Mouse (Mus musculus) hindbrain, embryonic 14.5 days (tissue): ENCODE results near the gene Btbd35f5. TPM values are rescaled to one million over a fixed set of nuclear protein-coding genes. Genes with fewer than 3 reads are reported as not detected.
"Not testable (repeated sequence)": the region's sequence is repeated elsewhere in the genome, so short reads cannot be mapped to it uniquely, and the experiment has no call there.

Source experiments
- ATAC-seq: fragments of 200-750 bp; cut with Nextera tagmentation; 2 replicates; pipeline ENCODE4 v1.8.0; 2017; ENCODE audit warnings: moderate number of reproducible peaks, mild to moderate bottlenecking, moderate TSS enrichment, moderate library complexity; ENCODE audit not compliant: low FRiP score
- DNase-seq: peaks from one replicate; pipeline ENCODE4 v3.0.0-alpha.2; 2015; ENCODE audit warnings: low spot score
- H3K27ac ChIP-seq: fragments of 300-500 bp; sonication (generic); 2 replicates; pipeline ENCODE4 v1.5.1; 2014; ENCODE audit warnings: mild to moderate bottlenecking, moderate library complexity
- H3K27me3 ChIP-seq: fragments of 300-500 bp; sonication (generic); 2 replicates; pipeline ENCODE4 v1.6.1; 2014; ENCODE audit warnings: mild to moderate bottlenecking, low read length, mixed read lengths; ENCODE audit not compliant: control insufficient read depth, insufficient read depth
- H3K36me3 ChIP-seq: fragments of 300-500 bp; sonication (generic); replicated peaks from 2 replicates; pipeline ENCODE4 v1.6.1; 2014; ENCODE audit not compliant: control insufficient read depth, insufficient read depth
- H3K4me1 ChIP-seq: fragments of 300-500 bp; sonication (generic); replicated peaks from 2 replicates; pipeline ENCODE4 v1.6.1; 2014; ENCODE audit warnings: antibody characterized with exemption, low read length, mixed read lengths; ENCODE audit not compliant: control insufficient read depth, insufficient read depth
- H3K4me2 ChIP-seq: fragments of 300-500 bp; sonication (generic); replicated peaks from 2 replicates; pipeline ENCODE4 v1.6.1; 2014; ENCODE audit warnings: mild to moderate bottlenecking, moderate library complexity
- H3K4me3 ChIP-seq: fragments of 300-500 bp; sonication (generic); replicated peaks from 2 replicates; pipeline ENCODE4 v1.5.1; 2014; ENCODE audit warnings: mild to moderate bottlenecking, low read length
- H3K9ac ChIP-seq: fragments of 300-500 bp; sonication (generic); 2 replicates; pipeline ENCODE4 v1.6.1; 2014
- H3K9me3 ChIP-seq: fragments of 300-500 bp; sonication (generic); 2 replicates; pipeline ENCODE4 v1.6.1; 2016; ENCODE audit warnings: low read length; ENCODE audit not compliant: control insufficient read depth
- WGBS: fragments of 180-500 bp; shearing (Covaris S2); extraction: QIAGEN DNeasy Blood & Tissue Kit; methylation state at CpG from one replicate; pipeline ENCODE4 v1.1.7; 2014; 5-methylcytosine and 5-hydroxymethylcytosine counted together
- polyA plus RNA-seq: library from polyadenylated mRNA; unstranded; fragments of >200 nt; fragmentation: Nextera tagmentation; extraction: Ambion mirVana; gene quantifications from 2 replicates; pipeline ENCODE4 v1.2.1, GENCODE M21; 2014

The Btbd35f5 gene
- polyA plus RNA-seq = not detected in 2 replicates

DNA sequence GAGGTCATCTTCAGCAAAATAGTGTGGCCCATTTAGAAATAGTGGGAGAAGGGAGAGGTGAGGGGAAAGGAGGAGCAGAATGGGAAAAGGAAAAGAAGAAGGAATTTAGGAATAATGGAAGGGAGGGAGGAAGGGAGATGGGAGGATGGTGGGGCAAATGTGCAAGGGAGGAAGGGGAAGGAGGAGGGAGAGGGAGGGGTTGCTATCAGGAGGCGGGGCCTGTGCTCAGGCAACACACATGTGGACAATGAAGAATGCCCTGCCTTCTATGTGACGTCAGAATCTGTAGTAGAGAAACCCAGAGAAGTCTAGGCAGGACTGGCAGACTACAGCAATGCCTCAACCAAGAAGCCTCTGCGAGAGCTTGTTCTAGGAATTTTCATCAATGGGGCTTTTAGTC lies at the start of gene Btbd35f5:
Gene Btbd35f5, plus strand, starts transcription at position 301 of the 400 bp plus-strand sequence.
- not testable (repeated sequence) for H3K4me2 ChIP-seq, ATAC-seq, H3K4me1 ChIP-seq, H3K27me3 ChIP-seq, H3K9me3 ChIP-seq, H3K36me3 ChIP-seq, DNase-seq, H3K27ac ChIP-seq, H3K9ac ChIP-seq, H3K4me3 ChIP-seq
- no CpG with 5 or more reads among the region's 3 CpGs for WGBS

DNA sequence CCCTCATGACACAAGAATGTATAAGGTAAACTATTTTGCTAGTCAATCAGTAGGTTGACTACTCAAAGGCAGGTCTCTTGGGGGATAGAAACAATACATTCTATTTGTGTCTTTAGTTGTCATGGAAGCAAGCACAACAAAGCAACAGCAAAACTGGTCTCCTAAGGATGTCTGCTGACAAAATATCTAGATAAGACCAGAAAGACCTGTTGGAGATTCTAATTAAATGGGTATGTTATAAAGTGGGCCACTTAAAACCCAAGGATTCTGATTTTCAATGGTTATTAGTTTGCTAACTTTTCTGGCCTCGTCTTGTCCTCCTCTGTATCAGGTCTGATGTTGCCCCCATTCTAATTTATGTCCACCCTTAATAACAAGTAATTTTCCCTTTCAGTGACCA lies 32.2 kb upstream of the Btbd35f5 start, which contains the start of gene Gm21789:
Gene Gm21789, plus strand, starts transcription at position 301 of the 400 bp plus-strand sequence.
- H3K4me3 ChIP-seq, H3K36me3 ChIP-seq, H3K4me1 ChIP-seq, DNase-seq, ATAC-seq, H3K27me3 ChIP-seq, H3K27ac ChIP-seq, H3K9me3 ChIP-seq, H3K9ac ChIP-seq, H3K4me2 ChIP-seq: not testable (repeated sequence)
- no CpG with 5 or more reads among the region's 1 CpGs for WGBS

Other genes starting within 250 kb of the Btbd35f5 start
- not detected in 2 replicates for gene Btbd35f21, start 247.8 kb upstream of the Btbd35f5 start, polyA plus RNA-seq
- not detected in 2 replicates for gene Btbd35f30, start 79.3 kb upstream of the Btbd35f5 start, polyA plus RNA-seq
- not detected in 2 replicates for gene Gm21789, start 32.1 kb upstream of the Btbd35f5 start, polyA plus RNA-seq